Mouse (Mus musculus): Measurements from ENCODE around the gene Ssbp1. TPM values are rescaled to one million over a fixed set of nuclear protein-coding genes. Genes with fewer than 3 reads are reported as not detected.

The Ssbp1 gene
- polyA plus RNA-seq, 1 experiment from 2014 or later: 97.5 TPM

GRCm38 (mm10) chr6:40465710-40466109, 5.4 kb upstream of the Ssbp1 start:
- no peak overlapping the region for H3K27ac ChIP-seq (replicated peaks in 1 of 2; ENCODE audit: control insufficient read depth in 1 of 2, insufficient read depth in 1 of 2, low read depth in 2 of 2, low read length in 2 of 2)
- no peak for ATAC-seq (ENCODE audit: insufficient number of reproducible peaks, insufficient read depth, low FRiP score, low read depth)
- no peak overlapping the region for H3K4me2 ChIP-seq (ENCODE audit: low read length)
- H3K4me1 ChIP-seq (ENCODE audit: control insufficient read depth in 2 of 2, insufficient read depth in 2 of 2, low read length in 2 of 2): no peaks in the 10 kb centered on the region
- H3K36me3 ChIP-seq (ENCODE audit: control insufficient read depth, insufficient read depth, low read length): no peaks in the 10 kb centered on the region
- H3K9me3 ChIP-seq (ENCODE audit: control insufficient read depth, low read length): no peaks in the 10 kb centered on the region
- H3K27me3 ChIP-seq (ENCODE audit: control insufficient read depth, insufficient read depth, low read length): no peaks in the 10 kb centered on the region
- no peak overlapping the region for H3K9ac ChIP-seq (ENCODE audit: low read length)
- WGBS: 41% methylated on average over 6 of the region's 6 CpGs
- H3K4me3 ChIP-seq (ENCODE audit: control insufficient read depth in 1 of 2, insufficient read depth in 1 of 2, low read depth in 1 of 2, low read length in 2 of 2): no peak overlapping the region

GRCm38 (mm10) chr6:40471720-40472010, 513 bp downstream of the Ssbp1 start:
- under 1% methylated on average over 7 of the region's 7 CpGs for WGBS
- ATAC-seq (ENCODE audit: insufficient number of reproducible peaks, insufficient read depth, low FRiP score, low read depth): no peak

GRCm38 (mm10) chr6:40476132-40476531, 5.0 kb downstream of the Ssbp1 start:
- Histone ChIP-seq H3K4me3 (ENCODE audit: control insufficient read depth in 1 of 2, insufficient read depth in 1 of 2, low read depth in 1 of 2, low read length in 2 of 2) (no peak overlapping the region), H3K27me3 (ENCODE audit: control insufficient read depth, insufficient read depth, low read length) (no peaks in the 10 kb centered on the region), H3K4me1 (ENCODE audit: control insufficient read depth in 2 of 2, insufficient read depth in 2 of 2, low read length in 2 of 2) (peaks cover 2 to 4% of the 10 kb centered on the region in 2 experiments), H3K27ac (replicated peaks in 1 of 2; ENCODE audit: control insufficient read depth in 1 of 2, insufficient read depth in 1 of 2, low read depth in 2 of 2, low read length in 2 of 2) (no peak overlapping the region), H3K36me3 (ENCODE audit: control insufficient read depth, insufficient read depth, low read length) (peaks cover 66% of the 10 kb centered on the region), H3K9me3 (ENCODE audit: control insufficient read depth, low read length) (no peaks in the 10 kb centered on the region), H3K9ac (ENCODE audit: low read length) (no peak overlapping the region), H3K4me2 (ENCODE audit: low read length) (no peak overlapping the region)
- no peak for ATAC-seq (ENCODE audit: insufficient number of reproducible peaks, insufficient read depth, low FRiP score, low read depth)
- 88% methylated on average over 4 of the region's 4 CpGs for WGBS

More at GRCm38 (mm10) chr6:40471720-40472010, 513 bp downstream of the Ssbp1 start:
- Histone ChIP-seq H3K4me2 (ENCODE audit: low read length) (peak overlapping the region; percentile 81), H3K9ac (ENCODE audit: low read length) (peak overlapping the region; percentile 96), H3K4me3 (ENCODE audit: control insufficient read depth in 1 of 2, insufficient read depth in 1 of 2, low read depth in 1 of 2, low read length in 2 of 2) (peak overlapping the region; percentile 75 to 90), H3K36me3 (ENCODE audit: control insufficient read depth, insufficient read depth, low read length) (peaks cover 34% of the 10 kb centered on the region), H3K4me1 (ENCODE audit: control insufficient read depth in 2 of 2, insufficient read depth in 2 of 2, low read length in 2 of 2) (peaks cover 2 to 4% of the 10 kb centered on the region in 2 experiments), H3K27me3 (ENCODE audit: control insufficient read depth, insufficient read depth, low read length) (no peaks in the 10 kb centered on the region), H3K27ac (replicated peaks in 1 of 2; ENCODE audit: control insufficient read depth in 1 of 2, insufficient read depth in 1 of 2, low read depth in 2 of 2, low read length in 2 of 2) (peak overlapping the region; percentile 92 to 98), H3K9me3 (ENCODE audit: control insufficient read depth, low read length) (no peaks in the 10 kb centered on the region)

- Histone ChIP-seq H3K4me2 (ENCODE audit: low read length) (no peak overlapping the region), H3K36me3 (ENCODE audit: control insufficient read depth, insufficient read depth, low read length) (peaks cover 85% of the 10 kb centered on the region), H3K4me1 (ENCODE audit: control insufficient read depth in 2 of 2, insufficient read depth in 2 of 2, low read length in 2 of 2) (no peaks in the 10 kb centered on the region), H3K4me3 (ENCODE audit: control insufficient read depth in 1 of 2, insufficient read depth in 1 of 2, low read depth in 1 of 2, low read length in 2 of 2) (no peak overlapping the region), H3K9me3 (ENCODE audit: control insufficient read depth, low read length) (no peaks in the 10 kb centered on the region), H3K27ac (replicated peaks in 1 of 2; ENCODE audit: control insufficient read depth in 1 of 2, insufficient read depth in 1 of 2, low read depth in 2 of 2, low read length in 2 of 2) (no peak overlapping the region), H3K9ac (ENCODE audit: low read length) (no peak overlapping the region), H3K27me3 (ENCODE audit: control insufficient read depth, insufficient read depth, low read length) (no peaks in the 10 kb centered on the region)
- WGBS: 77% methylated on average over 1 of the region's 1 CpGs
- no peak for ATAC-seq (ENCODE audit: insufficient number of reproducible peaks, insufficient read depth, low FRiP score, low read depth)
Observed at GRCm38 (mm10) chr6:40479705-40480104, 8.6 kb downstream of the Ssbp1 start.

GRCm38 (mm10) chr6:40482318-40482717, 11.2 kb downstream of the Ssbp1 start:
- Histone ChIP-seq H3K9ac (ENCODE audit: low read length) (no peak overlapping the region), H3K27me3 (ENCODE audit: control insufficient read depth, insufficient read depth, low read length) (no peaks in the 10 kb centered on the region), H3K4me3 (ENCODE audit: control insufficient read depth in 1 of 2, insufficient read depth in 1 of 2, low read depth in 1 of 2, low read length in 2 of 2) (no peak overlapping the region), H3K36me3 (ENCODE audit: control insufficient read depth, insufficient read depth, low read length) (peaks cover 73% of the 10 kb centered on the region), H3K4me1 (ENCODE audit: control insufficient read depth in 2 of 2, insufficient read depth in 2 of 2, low read length in 2 of 2) (no peaks in the 10 kb centered on the region), H3K4me2 (ENCODE audit: low read length) (no peak overlapping the region), H3K9me3 (ENCODE audit: control insufficient read depth, low read length) (no peaks in the 10 kb centered on the region), H3K27ac (replicated peaks in 1 of 2; ENCODE audit: control insufficient read depth in 1 of 2, insufficient read depth in 1 of 2, low read depth in 2 of 2, low read length in 2 of 2) (no peak overlapping the region)
- ATAC-seq (ENCODE audit: insufficient number of reproducible peaks, insufficient read depth, low FRiP score, low read depth): no peak
- WGBS: 90% methylated on average over 5 of the region's 5 CpGs

GRCm38 (mm10) chr6:40490933-40491332, 19.8 kb downstream of the Ssbp1 start, which contains the start of gene Tas2r137:
Tas2r137 (plus strand) TSS chr6:40491233.
- no peaks in the 10 kb centered on the region; the same call in 1 of the 2 replicates for H3K36me3 ChIP-seq (ENCODE audit: control insufficient read depth, insufficient read depth, low read length)
- no peaks in the 10 kb centered on the region for H3K9me3 ChIP-seq (ENCODE audit: control insufficient read depth, low read length)
- H3K4me1 ChIP-seq (ENCODE audit: control insufficient read depth in 2 of 2, insufficient read depth in 2 of 2, low read length in 2 of 2): no peaks in the 10 kb centered on the region
- ATAC-seq (ENCODE audit: insufficient number of reproducible peaks, insufficient read depth, low FRiP score, low read depth): no peak
- H3K9ac ChIP-seq (ENCODE audit: low read length): no peak within 1 kb of the TSS
- no peak within 1 kb of the TSS for H3K4me2 ChIP-seq (ENCODE audit: low read length)
- H3K27ac ChIP-seq (replicated peaks in 1 of 2; ENCODE audit: control insufficient read depth in 1 of 2, insufficient read depth in 1 of 2, low read depth in 2 of 2, low read length in 2 of 2): no peak within 1 kb of the TSS
- no peaks in the 10 kb centered on the region for H3K27me3 ChIP-seq (ENCODE audit: control insufficient read depth, insufficient read depth, low read length)
- no peak within 1 kb of the TSS for H3K4me3 ChIP-seq (ENCODE audit: control insufficient read depth in 1 of 2, insufficient read depth in 1 of 2, low read depth in 1 of 2, low read length in 2 of 2)

- H3K36me3 ChIP-seq (ENCODE audit: control insufficient read depth, insufficient read depth, low read length): no peaks in the 10 kb centered on the region
Observed at GRCm38 (mm10) chr6:40493229-40493628, 22.1 kb downstream of the Ssbp1 start, which contains the start of gene Tas2r108. Tas2r108 (plus strand) TSS chr6:40493529.

GRCm38 (mm10) chr6:40519408-40519807, 48.3 kb downstream of the Ssbp1 start, which contains the start of gene Prss37:
Prss37 (minus strand) TSS chr6:40519508.
- no peaks in the 10 kb centered on the region for H3K9me3 ChIP-seq (ENCODE audit: control insufficient read depth, low read length)
- H3K9ac ChIP-seq (ENCODE audit: low read length): no peak within 1 kb of the TSS
- WGBS: 75% methylated on average over 1 of the region's 1 CpGs
- H3K4me1 ChIP-seq (ENCODE audit: control insufficient read depth in 2 of 2, insufficient read depth in 2 of 2, low read length in 2 of 2): no peaks in the 10 kb centered on the region
- no peak for ATAC-seq (ENCODE audit: insufficient number of reproducible peaks, insufficient read depth, low FRiP score, low read depth)
- no peak within 1 kb of the TSS for H3K4me2 ChIP-seq (ENCODE audit: low read length)
- no peaks in the 10 kb centered on the region for H3K27me3 ChIP-seq (ENCODE audit: control insufficient read depth, insufficient read depth, low read length)
- no peak within 1 kb of the TSS for H3K27ac ChIP-seq (replicated peaks in 1 of 2; ENCODE audit: control insufficient read depth in 1 of 2, insufficient read depth in 1 of 2, low read depth in 2 of 2, low read length in 2 of 2)
- H3K4me3 ChIP-seq (ENCODE audit: control insufficient read depth in 1 of 2, insufficient read depth in 1 of 2, low read depth in 1 of 2, low read length in 2 of 2): no peak within 1 kb of the TSS
- H3K36me3 ChIP-seq (ENCODE audit: control insufficient read depth, insufficient read depth, low read length): no peaks in the 10 kb centered on the region

More at GRCm38 (mm10) chr6:40493229-40493628, 22.1 kb downstream of the Ssbp1 start, which contains the start of gene Tas2r108:
- Histone ChIP-seq H3K9me3 (ENCODE audit: control insufficient read depth, low read length) (no peaks in the 10 kb centered on the region), H3K9ac (ENCODE audit: low read length) (no peak within 1 kb of the TSS), H3K4me2 (ENCODE audit: low read length) (no peak within 1 kb of the TSS), H3K4me3 (ENCODE audit: control insufficient read depth in 1 of 2, insufficient read depth in 1 of 2, low read depth in 1 of 2, low read length in 2 of 2) (no peak within 1 kb of the TSS), H3K27ac (replicated peaks in 1 of 2; ENCODE audit: control insufficient read depth in 1 of 2, insufficient read depth in 1 of 2, low read depth in 2 of 2, low read length in 2 of 2) (no peak within 1 kb of the TSS), H3K4me1 (ENCODE audit: control insufficient read depth in 2 of 2, insufficient read depth in 2 of 2, low read length in 2 of 2) (no peaks in the 10 kb centered on the region), H3K27me3 (ENCODE audit: control insufficient read depth, insufficient read depth, low read length) (no peaks in the 10 kb centered on the region)
- no peak for ATAC-seq (ENCODE audit: insufficient number of reproducible peaks, insufficient read depth, low FRiP score, low read depth)
- WGBS: 82% methylated on average over 3 of the region's 3 CpGs

Measured in heart, embryonic 14.5 days (tissue).